Mouse (Mus musculus): ENCODE data around the gene Ankrd24. TPM values are rescaled to one million over a fixed set of nuclear protein-coding genes. Genes with fewer than 3 reads are reported as not detected.
"Not testable (repeated sequence)": the region's sequence is repeated elsewhere in the genome, so short reads cannot be mapped to it uniquely, and the experiment has no call there.

Gene Ankrd24
- total RNA-seq, 2 experiments from 2014 or later: 8.0 to 11.7 TPM

- intact Hi-C loops (cut with DNase I): loop anchor here (2.0 to 5.0 kb wide), 5 partner anchors 34 to 567 kb away; partner anchors contain the start of gene S1pr4
- DNase-seq: peak; percentile 89 to 91
Observed at GRCm38 (mm10) chr10:81604968-81605665, 23.2 kb upstream of the Ankrd24 start.

DNA sequence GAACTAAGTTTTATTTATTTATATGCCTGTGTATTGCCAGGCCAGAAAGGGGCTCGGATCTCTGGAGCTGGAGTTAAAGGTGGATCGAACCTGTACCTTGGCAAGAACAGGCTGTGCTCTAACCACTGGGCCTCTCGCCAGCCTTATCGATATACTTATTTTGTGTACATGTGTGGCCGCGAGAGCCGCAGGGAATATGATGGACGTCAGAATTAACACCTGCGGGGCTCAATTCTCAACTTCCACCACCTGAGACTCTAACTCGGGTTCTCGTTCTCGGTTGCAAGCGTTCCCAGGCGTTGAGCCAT is 22.7 kb upstream of the Ankrd24 start:
- no peak for DNase-seq
- intact Hi-C loops (cut with DNase I): loop anchor here (2.0 to 5.0 kb wide), 2 partner anchors 35 to 567 kb away; no protein-coding TSS in a partner anchor

- peak; percentile 89 for DNase-seq
- intact Hi-C loops (cut with DNase I): loop anchor here (2.0 to 5.0 kb wide), 3 partner anchors 21 to 566 kb away; partner anchors contain the start of gene Sirt6
Observed at GRCm38 (mm10) chr10:81605974-81606751, 22.2 kb upstream of the Ankrd24 start, which contains the start of gene BC025920. Gene BC025920, plus strand, starts transcription at chr10:81606270.

GRCm38 (mm10) chr10:81608308-81608707 is 20.0 kb upstream of the Ankrd24 start:
- DNase-seq: no peak
- intact Hi-C loops (cut with DNase I): loop anchor here (5.0 kb wide), 1 partner anchor 564 kb away; no protein-coding TSS in a partner anchor

- intact Hi-C loops (cut with DNase I): no loop called here
- DNase-seq: no peak
Observed at GRCm38 (mm10) chr10:81612779-81613178, 15.6 kb upstream of the Ankrd24 start.

- DNase-seq: no peak
- intact Hi-C loops (cut with DNase I): no loop called here
Observed at GRCm38 (mm10) chr10:81615486-81615885, 12.9 kb upstream of the Ankrd24 start.

DNA sequence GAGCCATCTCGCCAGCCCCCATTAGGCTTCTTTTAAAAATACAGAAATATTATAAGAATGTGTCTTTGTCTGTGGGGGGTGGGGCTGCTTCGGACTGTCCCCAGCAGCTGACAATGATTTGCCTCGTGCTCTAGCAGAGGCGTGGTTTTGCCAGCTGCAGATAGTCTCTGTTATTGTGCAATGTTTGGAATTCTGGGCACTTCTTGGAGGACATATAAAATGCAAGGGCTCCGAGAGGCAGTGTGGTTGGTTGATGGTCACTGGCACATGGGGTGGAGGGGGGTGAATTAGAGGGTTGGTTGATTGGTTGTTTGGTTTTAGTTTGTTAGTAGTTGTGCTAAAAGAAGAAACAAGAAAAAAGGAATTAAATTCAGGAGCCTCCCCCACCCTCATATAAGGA is 8.4 kb upstream of the Ankrd24 start:
- no peak for DNase-seq
- intact Hi-C loops (cut with DNase I): no loop called here

- intact Hi-C loops (cut with DNase I): no loop called here
- DNase-seq: no peak
Observed at GRCm38 (mm10) chr10:81620786-81621185, 7.6 kb upstream of the Ankrd24 start.

GRCm38 (mm10) chr10:81623441-81623840 is 4.9 kb upstream of the Ankrd24 start:
- no peak for DNase-seq
- intact Hi-C loops (cut with DNase I): no loop called here

DNA sequence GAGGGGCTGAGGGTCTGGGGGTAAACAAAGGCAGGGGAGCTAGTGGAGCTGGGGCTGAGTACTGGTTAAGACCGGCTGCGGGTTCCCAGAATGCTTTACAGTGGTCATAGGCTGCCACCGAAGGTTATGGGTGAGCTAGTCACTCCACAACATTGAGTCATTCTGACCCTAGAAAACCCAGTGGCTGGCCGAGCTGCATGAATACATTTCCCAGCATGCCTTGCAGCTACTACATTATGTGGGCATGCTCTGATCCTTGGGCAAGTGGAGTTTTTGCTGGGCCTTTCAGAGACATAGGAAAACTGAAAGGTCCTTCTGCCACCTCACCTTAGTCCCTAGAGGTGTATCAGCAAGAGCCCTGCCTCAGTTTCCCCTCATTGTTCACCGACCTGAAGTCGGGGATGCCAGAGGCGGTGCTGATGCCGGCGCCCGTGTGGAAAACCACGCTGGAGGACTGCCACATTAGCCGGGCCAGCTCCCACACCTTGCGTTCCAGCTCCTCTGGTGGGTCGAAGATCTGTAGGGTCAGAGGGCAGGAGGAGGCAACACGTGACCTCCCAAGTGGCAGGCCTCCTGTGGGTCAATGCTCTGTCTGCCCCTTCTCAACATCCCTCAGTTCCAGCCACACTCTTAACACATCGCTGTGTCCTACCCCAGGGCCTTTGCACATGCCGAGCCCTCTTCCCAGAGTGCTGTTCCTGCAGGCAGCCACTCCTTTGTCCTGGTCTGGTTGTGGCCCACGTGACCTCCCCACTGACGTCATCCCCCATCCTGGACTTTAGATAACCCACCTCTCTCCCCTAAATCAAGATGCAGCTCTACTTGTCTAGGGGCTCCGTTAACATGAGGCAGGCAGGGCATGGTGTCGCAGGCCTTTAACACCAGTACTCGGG is 2.0 kb upstream of the Ankrd24 start:
- no peak for DNase-seq
- intact Hi-C loops (cut with DNase I): loop anchor here (2.0 kb wide), 1 partner anchor 20 kb away; the partner anchor contains the start of gene BC025920

DNA sequence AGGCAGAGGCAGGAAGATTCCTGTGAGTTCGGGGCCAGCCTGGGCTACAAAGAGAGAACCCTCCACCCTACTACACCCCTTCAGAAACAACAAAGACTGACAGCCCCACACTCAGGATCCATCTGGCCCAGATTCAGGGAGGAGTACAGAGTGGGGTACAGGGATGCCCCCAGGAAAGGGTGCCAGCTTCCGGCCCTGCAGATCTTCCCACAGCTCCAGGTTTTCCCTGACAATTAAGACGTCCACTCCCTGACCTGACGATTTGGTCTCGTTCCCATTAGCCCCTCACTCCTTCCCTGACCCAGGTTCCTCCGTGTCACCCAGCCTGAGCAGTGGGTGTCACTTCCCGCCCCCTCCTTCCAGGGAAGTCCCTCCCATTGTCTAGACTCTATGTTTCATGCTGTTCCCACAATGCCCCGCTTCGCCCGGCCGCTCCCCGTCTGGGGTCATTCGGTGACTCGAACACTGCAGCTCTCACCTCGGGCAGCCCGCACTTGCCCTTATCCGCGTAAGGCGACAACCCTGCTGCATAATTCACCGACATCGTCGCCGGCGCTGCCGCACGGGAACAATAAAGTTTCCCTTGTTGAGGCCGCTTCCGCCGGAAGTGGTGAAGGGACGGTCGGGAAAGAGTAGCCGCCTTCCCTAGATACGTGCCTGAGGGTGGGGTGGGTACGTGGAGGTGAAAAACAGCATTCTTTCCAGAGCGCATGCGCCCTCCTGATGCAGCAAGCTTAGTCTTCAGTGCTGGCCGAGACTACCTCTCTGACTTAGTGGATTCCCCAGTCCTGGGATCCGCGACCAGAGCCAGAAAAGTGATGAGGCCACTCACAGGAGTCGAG is 1.1 kb upstream of the Ankrd24 start, which contains the start of gene Sirt6:
Sirt6 (minus strand) TSS at position 804 of the 842 bp plus-strand sequence.
- intact Hi-C loops (cut with DNase I): loop anchor here (2.0 kb wide), 1 partner anchor 20 kb away; the partner anchor contains the start of gene BC025920
- peak; percentile 89 to 93 for DNase-seq

DNA sequence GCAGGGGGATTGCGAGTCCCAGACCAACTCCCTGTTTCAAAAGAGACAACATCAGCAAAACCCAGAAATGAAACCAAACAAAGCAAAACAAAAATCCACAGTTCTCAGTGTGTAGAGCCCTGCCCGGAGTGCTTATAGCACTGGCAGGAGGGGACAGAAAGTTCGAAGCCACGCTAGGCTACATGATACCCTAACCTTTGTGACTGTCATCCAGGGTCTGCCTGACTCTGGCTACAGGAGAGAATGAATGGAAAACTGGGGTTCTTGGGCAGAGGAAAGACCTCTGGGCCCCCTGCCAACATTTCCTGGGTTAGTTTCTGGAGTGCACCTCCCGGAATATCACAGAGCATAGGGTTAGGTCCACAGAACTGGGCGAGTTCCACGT is 512 bp upstream of the Ankrd24 start:
- intact Hi-C loops (cut with DNase I): loop anchor here (2.0 kb wide), 1 partner anchor 21 kb away; the partner anchor contains the start of gene BC025920

DNA sequence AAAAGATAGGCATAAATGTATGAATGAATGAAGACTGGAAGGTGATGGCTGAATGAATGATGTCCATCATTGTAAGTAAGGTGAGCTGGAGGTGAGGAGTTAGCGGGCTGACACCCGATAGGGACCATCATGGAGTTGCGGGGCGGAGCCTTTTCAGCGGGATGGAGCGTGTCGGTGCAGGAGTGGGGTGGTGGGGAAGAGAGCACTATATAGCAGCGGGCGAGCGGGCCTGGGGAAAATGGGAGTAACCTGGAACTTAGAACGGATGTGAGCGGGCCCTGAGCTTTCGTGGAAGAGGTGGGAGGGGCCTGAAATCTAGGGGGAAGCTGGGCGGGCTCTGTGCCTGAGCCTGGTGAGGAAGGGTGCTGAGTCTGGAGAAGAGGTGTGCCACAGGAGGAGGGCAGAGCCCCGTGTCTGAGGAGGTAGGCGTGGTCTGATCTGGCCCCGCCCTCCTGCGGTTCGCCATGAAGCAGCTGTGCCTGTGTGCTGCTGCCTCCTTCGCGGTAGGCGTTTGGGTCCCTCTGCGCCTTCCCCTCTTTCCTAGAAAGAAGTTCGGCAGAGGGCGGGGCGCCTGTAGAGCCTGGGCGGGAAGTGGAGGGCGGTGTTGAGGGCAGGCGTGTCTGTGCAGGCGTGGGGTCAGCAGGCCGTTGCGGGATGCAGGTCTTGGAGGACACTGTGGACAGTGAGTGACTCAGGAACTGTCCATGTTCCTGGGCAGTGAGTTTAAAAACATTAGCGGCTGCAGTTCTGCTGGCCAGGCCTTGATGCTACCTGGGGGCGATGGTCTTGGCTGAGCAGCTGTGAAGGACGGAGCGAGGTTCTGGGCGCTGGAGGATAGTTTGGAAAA is 5.1 kb downstream of the Ankrd24 start:
- intact Hi-C loops (cut with DNase I): no loop called here
- DNase-seq: peak; percentile 69 to 81

More for the DNA sequence above, 512 bp upstream of the Ankrd24 start:
- DNase-seq: peak in 1 of 2 experiments; percentile 31

DNA sequence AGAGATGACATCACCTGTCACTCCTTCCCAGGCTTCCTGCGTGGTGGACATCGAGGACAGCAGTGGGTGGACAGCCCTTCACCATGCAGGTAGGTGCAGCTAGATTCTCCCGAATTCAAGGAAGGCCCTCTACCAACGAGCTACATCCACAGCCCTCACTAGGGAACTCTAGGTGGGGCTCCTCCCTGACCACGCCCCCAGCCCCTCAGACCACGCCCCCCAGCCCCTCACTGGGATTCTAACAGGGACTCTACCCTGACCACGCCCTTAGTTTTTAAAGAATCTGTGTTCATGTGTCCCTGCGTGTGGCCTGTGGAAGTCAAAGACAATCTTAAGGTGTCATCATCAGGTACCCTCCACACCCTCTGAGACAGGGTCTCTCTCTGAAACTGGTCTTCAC is 8.0 kb downstream of the Ankrd24 start:
- no peak for DNase-seq
- intact Hi-C loops (cut with DNase I): no loop called here

GRCm38 (mm10) chr10:81638101-81638500 is 9.8 kb downstream of the Ankrd24 start:
- no peak for DNase-seq
- intact Hi-C loops (cut with DNase I): no loop called here

GRCm38 (mm10) chr10:81640825-81641224 is 12.5 kb downstream of the Ankrd24 start:
- DNase-seq: not testable (repeated sequence)

DNA sequence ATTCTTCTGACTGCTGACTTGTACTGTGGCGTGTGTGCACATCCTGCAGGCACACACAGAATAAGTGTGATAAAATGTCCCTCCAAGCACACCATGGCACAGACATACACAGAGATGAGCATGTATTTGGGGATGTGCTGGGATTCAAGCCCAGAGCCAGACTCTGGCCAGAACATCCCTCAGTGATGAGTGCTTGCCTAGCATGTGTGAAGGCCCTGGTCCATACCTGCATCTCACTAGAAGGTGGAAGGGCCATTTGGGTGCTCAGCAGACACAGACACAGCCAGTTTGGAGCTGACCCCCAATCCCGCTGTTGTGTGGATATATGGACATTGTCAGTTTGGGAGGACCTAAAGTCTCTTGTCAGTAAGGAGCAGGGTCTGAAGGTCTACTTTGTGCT is 13.2 kb downstream of the Ankrd24 start:
- DNase-seq: no peak
- intact Hi-C loops (cut with DNase I): loop anchor here (5.0 kb wide), 2 partner anchors 406 to 531 kb away; partner anchors contain the start of gene Zfp873

More at GRCm38 (mm10) chr10:81640825-81641224, 12.5 kb downstream of the Ankrd24 start:
- intact Hi-C loops (cut with DNase I): loop anchor here (5.0 kb wide), 2 partner anchors 406 to 531 kb away; partner anchors contain the start of gene Zfp873

GRCm38 (mm10) chr10:81641978-81642647 is 13.8 kb downstream of the Ankrd24 start:
- intact Hi-C loops (cut with DNase I): loop anchor here (5.0 kb wide), 2 partner anchors 405 to 530 kb away; partner anchors contain the start of gene Zfp873
- DNase-seq: no peak

Measured in heart, postnatal 36 days (tissue).